Mouse (Mus musculus) CH12.LX (cell line): ENCODE measurements around the gene Gm20388.

Source experiments
- CTCF ChIP-seq, 2 experiments: IDR thresholded peaks in 1 of 2; conservative IDR thresholded peaks in 1 of 2; 2 replicates each; pipeline ENCODE4 v1.5.1; 2011 to 2012; ENCODE audit warnings: low read depth in 2 of 2, low read length in 2 of 2, improper control_type of control experiment in 1 of 2, inconsistent platforms in 1 of 2, mild to moderate bottlenecking in 1 of 2, moderate library complexity in 1 of 2
- EP300 ChIP-seq: IDR thresholded peaks from 2 replicates; pipeline ENCODE4 v1.6.1; 2011; ENCODE audit warnings: low read length, improper control_type of control experiment
- USF1 ChIP-seq: IDR thresholded peaks from 2 replicates; pipeline ENCODE4 v1.6.1; 2014; ENCODE audit warnings: low read depth, mild to moderate bottlenecking, inconsistent platforms, low read length, improper control_type of control experiment

DNA sequence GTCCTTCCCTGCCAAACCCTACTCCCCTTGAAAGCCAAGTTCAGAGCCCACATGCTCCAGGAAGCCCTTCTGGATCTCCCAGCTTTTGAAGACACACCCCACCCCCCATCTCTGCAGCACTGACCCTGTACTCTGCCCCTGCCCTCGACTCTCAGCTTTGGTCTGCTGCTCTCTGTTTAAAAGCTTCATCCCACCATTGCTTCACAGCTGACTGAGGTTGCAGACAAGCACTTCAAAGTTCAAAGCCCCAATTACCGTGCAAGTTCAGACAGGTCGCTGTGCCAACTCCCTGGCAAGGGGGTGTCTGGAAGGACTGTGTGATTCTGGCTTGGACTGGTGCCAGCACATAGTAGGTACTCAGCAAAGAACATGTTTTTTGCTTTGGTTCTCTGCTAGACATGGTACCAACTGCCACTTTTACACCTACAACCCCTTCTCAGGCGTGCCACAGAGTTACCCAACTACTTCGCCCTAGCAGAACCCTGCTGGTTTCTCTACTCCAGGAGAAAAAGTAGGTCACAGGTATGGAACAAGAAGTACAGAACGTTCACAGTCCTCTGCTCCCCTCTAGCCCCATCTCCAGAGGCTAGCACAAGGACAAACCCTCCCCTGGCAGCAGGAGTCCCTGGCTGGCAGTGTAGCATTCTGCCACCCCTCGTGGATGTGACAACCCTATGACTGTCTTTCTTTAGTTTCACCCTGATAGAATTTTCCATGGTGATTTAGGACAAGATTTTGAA, 440.9 kb downstream of the Gm20388 start:
- TF ChIP-seq CTCF (conservative IDR thresholded peaks at IDR 0.05 in 1 of 2, IDR thresholded peaks at IDR 0.05 in 1 of 2; ENCODE audit: low read depth in 2 of 2, low read length in 2 of 2) (no peak), USF1 (no peak), EP300 (no peak)
